Mouse (Mus musculus): ENCODE measurements around the gene Hist1h2ah. TPM values are rescaled to one million over a fixed set of nuclear protein-coding genes. Genes with fewer than 3 reads are reported as not detected.
A peak's percentile ranks its signal among the peaks of the same experiment; 100 is the strongest.

Gene Hist1h2ah
- polyA plus RNA-seq, 1 experiment from 2014 or later = 10.1 TPM

DNA sequence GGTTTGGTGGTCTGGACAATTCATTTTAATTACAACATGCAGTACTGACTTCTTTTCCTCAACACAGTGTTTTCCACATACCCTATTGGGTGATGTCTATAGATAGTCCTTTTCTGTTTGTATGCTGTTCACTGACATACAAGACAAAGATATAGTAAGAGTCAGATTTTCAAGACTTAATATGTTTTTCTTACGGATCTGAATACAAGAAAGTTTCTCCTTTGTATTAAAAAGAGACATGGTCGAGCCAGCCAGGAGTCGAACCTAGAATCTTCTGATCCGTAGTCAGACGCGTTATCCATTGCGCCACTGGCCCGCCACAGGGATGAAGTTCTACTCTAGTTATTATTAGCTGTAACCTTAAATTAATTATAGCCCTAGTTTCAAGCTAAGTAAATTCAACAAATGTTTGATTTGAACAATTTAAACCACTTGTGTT lies 14.4 kb downstream of the Hist1h2ah start:
- H3K4me1 ChIP-seq (ENCODE audit: control insufficient read depth, insufficient read depth, low read length) = 0 out of 2 replicates have a peak, but pooled peaks cover 2% of the 10 kb centered on the region
- no peak overlapping the region for H3K27ac ChIP-seq (ENCODE audit: low read depth, low read length)
- H3K9me3 ChIP-seq (replicated peaks; ENCODE audit: control insufficient read depth, low read length) = no peaks in the 10 kb centered on the region
- peak overlapping the region; percentile 72 for H3K4me2 ChIP-seq
- H3K27me3 ChIP-seq (ENCODE audit: control insufficient read depth, insufficient read depth, low read length) = peaks cover 2% of the 10 kb centered on the region; the same call in 1 of the 2 replicates
- H3K36me3 ChIP-seq (ENCODE audit: control insufficient read depth, insufficient read depth, low read length) = no peaks in the 10 kb centered on the region
- under 1% methylated on average over 8 of the region's 8 CpGs for WGBS (ENCODE audit: insufficient replicate concordance)
- ATAC-seq (replicated peaks; ENCODE audit: insufficient number of reproducible peaks, low FRiP score, low TSS enrichment) = peak; percentile 75
- peak overlapping the region; percentile 69 for H3K9ac ChIP-seq (ENCODE audit: low read depth, low read length)
- peak overlapping the region; percentile 61 for H3K4me3 ChIP-seq (ENCODE audit: low read depth, low read length)

DNA sequence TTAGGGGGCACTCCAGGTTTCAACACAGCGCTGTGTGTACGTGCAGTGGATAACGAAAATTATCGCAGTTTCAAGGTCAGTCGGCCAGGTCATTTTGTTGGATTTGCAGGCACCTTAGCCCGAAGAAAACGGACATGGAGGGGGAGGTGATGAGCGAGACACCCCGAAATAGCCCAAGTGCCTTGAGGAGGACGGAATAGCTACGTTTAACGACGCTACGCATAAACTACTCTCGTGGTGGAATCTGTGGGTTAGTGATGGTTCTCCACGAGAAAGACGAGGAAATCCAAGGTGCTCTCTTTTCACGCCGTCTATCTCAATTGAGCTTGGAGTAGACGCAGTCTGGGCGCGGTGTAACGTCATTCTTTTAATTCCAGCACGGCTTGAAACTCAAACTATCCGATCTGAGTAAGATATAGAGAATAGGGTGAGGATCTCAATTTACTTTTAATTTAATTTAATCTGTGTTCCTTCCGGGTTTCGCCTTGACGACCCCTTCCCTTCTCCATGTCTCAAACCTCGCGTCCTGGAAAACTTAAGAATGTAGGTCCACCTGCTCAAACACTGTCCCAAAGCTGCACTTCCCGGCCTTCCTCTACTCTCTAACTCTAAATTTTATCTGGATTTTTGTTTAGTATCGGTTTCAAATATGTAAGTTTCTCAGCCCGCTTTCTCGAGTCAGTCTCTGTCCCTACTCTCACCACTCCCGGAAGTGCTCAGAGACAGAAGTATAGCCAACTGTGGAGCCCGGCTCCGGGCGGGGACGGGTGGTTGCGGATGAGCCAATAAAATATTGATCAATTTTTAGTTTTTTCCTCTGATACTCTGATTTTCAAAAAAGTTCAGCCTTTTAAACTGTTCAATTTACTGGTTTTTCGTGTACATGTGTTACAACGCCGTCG lies 15.2 kb downstream of the Hist1h2ah start:
- no peaks in the 10 kb centered on the region for H3K36me3 ChIP-seq (ENCODE audit: control insufficient read depth, insufficient read depth, low read length)
- H3K4me2 ChIP-seq = peak overlapping the region; percentile 72
- H3K27ac ChIP-seq (ENCODE audit: low read depth, low read length) = no peak overlapping the region
- H3K27me3 ChIP-seq (ENCODE audit: control insufficient read depth, insufficient read depth, low read length) = peaks cover 6% of the 10 kb centered on the region
- 0 out of 2 replicates have a peak, but pooled peaks have one; percentile 58 for ATAC-seq (replicated peaks; ENCODE audit: insufficient number of reproducible peaks, low FRiP score, low TSS enrichment)
- peak overlapping the region; percentile 61 for H3K4me3 ChIP-seq (ENCODE audit: low read depth, low read length)
- H3K4me1 ChIP-seq (ENCODE audit: control insufficient read depth, insufficient read depth, low read length) = 0 out of 2 replicates have a peak, but pooled peaks cover 2% of the 10 kb centered on the region
- peak overlapping the region; percentile 68 for H3K9ac ChIP-seq (ENCODE audit: low read depth, low read length)
- no peaks in the 10 kb centered on the region for H3K9me3 ChIP-seq (replicated peaks; ENCODE audit: control insufficient read depth, low read length)
- WGBS (ENCODE audit: insufficient replicate concordance) = under 1% methylated on average over 44 of the region's 44 CpGs

DNA sequence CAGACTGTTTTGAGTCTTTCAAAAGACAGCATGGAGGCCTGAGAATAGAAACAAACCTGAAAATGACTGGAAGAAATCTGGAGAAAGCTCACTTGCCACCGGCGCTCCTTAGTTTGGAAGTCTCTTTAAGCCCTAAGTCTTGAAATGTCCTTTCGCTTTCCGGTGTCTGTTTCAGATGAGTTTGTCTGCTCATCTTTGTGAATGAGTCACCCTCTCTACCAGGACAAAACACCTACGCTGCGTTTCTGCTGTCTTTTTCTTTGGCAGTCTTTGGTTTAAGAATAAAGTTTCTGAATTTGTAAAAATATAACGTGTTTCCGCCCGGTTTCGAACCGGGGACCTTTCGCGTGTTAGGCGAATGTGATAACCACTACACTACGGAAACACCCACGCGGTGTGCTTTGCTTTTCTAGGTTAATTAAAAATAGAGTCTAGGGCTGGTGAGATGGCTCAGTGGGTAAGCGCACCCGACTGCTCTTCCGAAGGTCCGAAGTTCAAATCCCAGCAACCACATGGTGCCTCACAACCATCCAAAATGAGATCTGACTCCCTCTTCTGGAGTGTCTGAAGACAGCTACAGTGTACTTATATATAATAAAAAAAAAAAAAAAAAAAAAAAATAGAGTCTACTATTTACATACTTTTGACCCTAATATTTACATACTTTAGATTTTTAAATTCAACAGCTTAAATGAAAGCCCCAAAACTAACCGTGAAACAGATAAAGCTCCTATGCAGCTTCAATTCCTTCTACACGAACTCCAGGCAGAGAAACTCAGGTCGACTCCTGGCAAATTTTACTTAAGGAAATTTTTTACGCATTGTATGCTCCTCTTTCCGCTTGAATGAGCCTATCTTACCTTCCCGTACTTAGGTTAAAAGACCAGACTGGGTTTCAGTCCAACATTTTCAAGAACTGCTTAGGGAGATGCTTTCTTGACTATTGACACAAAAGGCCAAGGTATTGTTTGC lies 19.6 kb downstream of the Hist1h2ah start:
- H3K4me3 ChIP-seq (ENCODE audit: low read depth, low read length) = peak overlapping the region; percentile 22; the same call in 1 of the 2 replicates
- 14% methylated on average over 27 of the region's 27 CpGs for WGBS (ENCODE audit: insufficient replicate concordance)
- peak; percentile 77; the same call in 1 of the 2 replicates for ATAC-seq (replicated peaks; ENCODE audit: insufficient number of reproducible peaks, low FRiP score, low TSS enrichment)
- peak overlapping the region; percentile 58 for H3K4me2 ChIP-seq
- H3K27me3 ChIP-seq (ENCODE audit: control insufficient read depth, insufficient read depth, low read length) = peaks cover 37% of the 10 kb centered on the region
- no peak overlapping the region for H3K9ac ChIP-seq (ENCODE audit: low read depth, low read length)
- H3K4me1 ChIP-seq (ENCODE audit: control insufficient read depth, insufficient read depth, low read length) = 0 out of 2 replicates have a peak, but pooled peaks cover 2% of the 10 kb centered on the region
- H3K9me3 ChIP-seq (replicated peaks; ENCODE audit: control insufficient read depth, low read length) = no peaks in the 10 kb centered on the region
- H3K36me3 ChIP-seq (ENCODE audit: control insufficient read depth, insufficient read depth, low read length) = no peaks in the 10 kb centered on the region
- no peak overlapping the region for H3K27ac ChIP-seq (ENCODE audit: low read depth, low read length)

DNA sequence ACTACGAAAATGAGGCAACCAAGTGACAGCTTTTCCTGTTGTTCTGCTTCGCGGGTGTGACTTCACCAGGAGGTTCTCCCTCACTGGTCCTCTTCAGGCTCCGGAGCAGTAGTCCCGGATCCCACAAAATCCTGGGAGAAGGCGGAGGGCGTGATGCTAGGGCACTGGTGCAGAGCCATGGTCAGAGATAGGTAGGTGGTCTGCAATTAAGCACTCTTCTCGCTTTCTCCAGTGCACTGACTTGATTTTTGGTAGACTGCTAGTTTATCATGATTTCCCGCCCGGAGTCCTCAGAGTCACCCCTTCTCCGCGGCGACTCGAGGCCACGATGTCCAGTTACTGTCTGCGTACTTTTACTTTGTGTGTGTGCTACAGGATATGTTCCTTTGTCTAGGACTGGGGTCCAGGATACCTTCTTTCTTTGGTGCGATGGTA lies 20.9 kb downstream of the Hist1h2ah start:
- Histone ChIP-seq H3K36me3 (ENCODE audit: control insufficient read depth, insufficient read depth, low read length) (no peaks in the 10 kb centered on the region), H3K9ac (ENCODE audit: low read depth, low read length) (no peak overlapping the region), H3K4me3 (ENCODE audit: low read depth, low read length) (peak overlapping the region; percentile 30; the same call in 1 of the 2 replicates), H3K27me3 (ENCODE audit: control insufficient read depth, insufficient read depth, low read length) (peaks cover 49% of the 10 kb centered on the region), H3K4me1 (ENCODE audit: control insufficient read depth, insufficient read depth, low read length) (no peaks in the 10 kb centered on the region), H3K9me3 (replicated peaks; ENCODE audit: control insufficient read depth, low read length) (no peaks in the 10 kb centered on the region), H3K27ac (ENCODE audit: low read depth, low read length) (no peak overlapping the region), H3K4me2 (peak overlapping the region; percentile 58)
- 15% methylated on average over 17 of the region's 17 CpGs for WGBS (ENCODE audit: insufficient replicate concordance)
- no peak for ATAC-seq (replicated peaks; ENCODE audit: insufficient number of reproducible peaks, low FRiP score, low TSS enrichment)

DNA sequence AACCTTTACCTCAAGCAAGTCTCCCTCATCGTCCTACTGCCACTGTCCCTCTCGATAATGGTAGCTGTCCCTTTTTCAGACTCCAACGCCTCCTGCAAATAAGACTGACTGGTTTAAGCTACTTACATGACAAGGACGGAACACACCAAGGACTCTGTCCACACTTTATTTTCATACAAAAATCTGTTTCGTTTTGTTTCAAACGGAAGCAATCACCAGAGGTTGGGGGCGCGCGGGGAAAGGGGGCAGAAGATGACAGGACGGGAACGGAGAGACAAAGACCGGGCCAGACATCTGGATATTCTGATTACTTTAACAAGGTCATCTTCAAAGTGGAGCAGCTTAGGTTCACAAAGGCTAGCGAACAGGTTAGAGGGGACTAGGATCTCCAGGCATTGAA lies 21.7 kb downstream of the Hist1h2ah start:
- 22% methylated on average over 13 of the region's 13 CpGs for WGBS (ENCODE audit: insufficient replicate concordance)
- no peak overlapping the region for H3K9ac ChIP-seq (ENCODE audit: low read depth, low read length)
- peak overlapping the region; percentile 58 for H3K4me2 ChIP-seq
- peaks cover 56% of the 10 kb centered on the region for H3K27me3 ChIP-seq (ENCODE audit: control insufficient read depth, insufficient read depth, low read length)
- H3K4me3 ChIP-seq (ENCODE audit: low read depth, low read length) = no peak overlapping the region
- no peaks in the 10 kb centered on the region for H3K4me1 ChIP-seq (ENCODE audit: control insufficient read depth, insufficient read depth, low read length)
- no peaks in the 10 kb centered on the region for H3K36me3 ChIP-seq (ENCODE audit: control insufficient read depth, insufficient read depth, low read length)
- H3K27ac ChIP-seq (ENCODE audit: low read depth, low read length) = no peak overlapping the region
- H3K9me3 ChIP-seq (replicated peaks; ENCODE audit: control insufficient read depth, low read length) = no peaks in the 10 kb centered on the region
- ATAC-seq (replicated peaks; ENCODE audit: insufficient number of reproducible peaks, low FRiP score, low TSS enrichment) = no peak

DNA sequence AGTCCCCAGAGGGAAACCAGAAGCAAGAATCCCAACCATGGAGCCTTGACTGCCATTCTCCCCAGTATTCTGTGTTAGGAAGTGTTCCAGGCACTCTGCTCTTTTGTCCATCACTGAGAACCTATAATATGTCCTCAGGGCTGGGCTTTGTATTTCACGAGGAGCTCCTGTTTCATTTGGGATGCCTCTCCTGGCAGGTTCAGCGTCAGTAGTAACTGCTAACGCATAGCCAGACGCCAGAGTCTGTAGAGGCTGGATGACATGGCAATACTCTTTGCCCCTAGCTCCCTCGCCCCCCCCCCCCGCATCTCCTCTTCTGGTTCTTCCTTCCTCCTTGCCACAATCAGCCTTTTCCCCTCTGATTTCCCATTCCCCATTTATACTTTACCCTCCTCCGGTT lies 25.7 kb downstream of the Hist1h2ah start, which contains the start of gene Prss16:
Gene Prss16 (minus strand): TSS at position 101 of the 400 bp plus-strand sequence.
- H3K4me3 ChIP-seq (ENCODE audit: low read depth, low read length) = no peak within 1 kb of the TSS
- H3K9ac ChIP-seq (ENCODE audit: low read depth, low read length) = no peak within 1 kb of the TSS
- H3K4me1 ChIP-seq (ENCODE audit: control insufficient read depth, insufficient read depth, low read length) = peaks cover 17% of the 10 kb centered on the region
- WGBS (ENCODE audit: insufficient replicate concordance) = 43% methylated on average over 7 of the region's 7 CpGs
- peaks cover 85% of the 10 kb centered on the region for H3K27me3 ChIP-seq (ENCODE audit: control insufficient read depth, insufficient read depth, low read length)
- no peaks in the 10 kb centered on the region for H3K9me3 ChIP-seq (replicated peaks; ENCODE audit: control insufficient read depth, low read length)
- H3K36me3 ChIP-seq (ENCODE audit: control insufficient read depth, insufficient read depth, low read length) = no peaks in the 10 kb centered on the region
- ATAC-seq (replicated peaks; ENCODE audit: insufficient number of reproducible peaks, low FRiP score, low TSS enrichment) = no peak
- H3K27ac ChIP-seq (ENCODE audit: low read depth, low read length) = no peak within 1 kb of the TSS
- H3K4me2 ChIP-seq = no peak within 1 kb of the TSS

DNA sequence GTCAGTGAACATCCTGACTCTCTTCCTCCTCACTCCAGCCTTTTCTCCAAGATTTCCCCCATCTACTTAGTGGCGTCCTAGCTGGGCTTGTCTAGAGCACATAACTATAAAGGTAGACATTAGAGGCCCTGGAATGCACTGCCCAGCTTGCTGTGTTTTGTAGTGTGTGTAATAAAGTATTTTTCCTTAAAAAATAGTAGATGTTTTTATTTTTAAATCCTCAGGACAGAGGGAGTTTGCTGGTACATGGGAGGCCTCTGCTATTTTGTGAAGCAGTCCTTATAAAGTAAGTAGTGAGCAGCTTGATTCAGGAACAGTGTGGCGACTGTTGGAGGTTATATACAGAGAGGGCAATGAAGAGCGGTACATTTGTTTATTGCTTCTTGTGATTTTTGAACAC lies 26.7 kb downstream of the Hist1h2ah start:
- no peaks in the 10 kb centered on the region for H3K9me3 ChIP-seq (replicated peaks; ENCODE audit: control insufficient read depth, low read length)
- H3K27me3 ChIP-seq (ENCODE audit: control insufficient read depth, insufficient read depth, low read length) = peaks cover 88% of the 10 kb centered on the region
- WGBS (ENCODE audit: insufficient replicate concordance) = 75% methylated on average over 3 of the region's 3 CpGs
- H3K4me1 ChIP-seq (ENCODE audit: control insufficient read depth, insufficient read depth, low read length) = peaks cover 17% of the 10 kb centered on the region
- H3K4me2 ChIP-seq = no peak overlapping the region
- no peak overlapping the region for H3K4me3 ChIP-seq (ENCODE audit: low read depth, low read length)
- no peaks in the 10 kb centered on the region for H3K36me3 ChIP-seq (ENCODE audit: control insufficient read depth, insufficient read depth, low read length)
- ATAC-seq (replicated peaks; ENCODE audit: insufficient number of reproducible peaks, low FRiP score, low TSS enrichment) = no peak
- H3K27ac ChIP-seq (ENCODE audit: low read depth, low read length) = no peak overlapping the region
- no peak overlapping the region for H3K9ac ChIP-seq (ENCODE audit: low read depth, low read length)

DNA sequence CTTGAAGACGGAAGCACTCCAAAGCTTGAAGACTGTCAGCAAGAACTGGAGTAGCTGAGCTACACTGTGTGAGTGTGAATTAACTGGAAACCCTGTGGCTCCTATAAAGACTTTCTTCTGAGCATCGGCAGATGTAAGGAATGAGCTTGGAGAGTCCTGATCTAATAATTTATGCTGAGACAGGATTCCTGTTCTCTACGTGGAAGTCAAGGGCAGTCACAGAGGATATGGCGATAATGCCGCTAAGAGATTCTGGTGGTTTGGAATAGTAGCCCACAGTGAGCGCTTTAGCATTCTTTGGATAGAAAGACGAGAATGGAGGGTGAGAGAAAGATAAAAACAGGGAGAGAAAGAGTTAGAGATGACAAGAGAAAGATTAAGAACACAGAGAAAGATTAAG lies 27.5 kb downstream of the Hist1h2ah start:
- no peak for ATAC-seq (replicated peaks; ENCODE audit: insufficient number of reproducible peaks, low FRiP score, low TSS enrichment)
- Histone ChIP-seq H3K4me2 (no peak overlapping the region), H3K27me3 (ENCODE audit: control insufficient read depth, insufficient read depth, low read length) (peaks cover 91% of the 10 kb centered on the region), H3K9ac (ENCODE audit: low read depth, low read length) (no peak overlapping the region), H3K9me3 (replicated peaks; ENCODE audit: control insufficient read depth, low read length) (no peaks in the 10 kb centered on the region), H3K27ac (ENCODE audit: low read depth, low read length) (no peak overlapping the region), H3K36me3 (ENCODE audit: control insufficient read depth, insufficient read depth, low read length) (no peaks in the 10 kb centered on the region), H3K4me1 (ENCODE audit: control insufficient read depth, insufficient read depth, low read length) (peaks cover 17% of the 10 kb centered on the region), H3K4me3 (ENCODE audit: low read depth, low read length) (peak overlapping the region; percentile 63; the same call in 1 of the 2 replicates)
- 49% methylated on average over 7 of the region's 7 CpGs for WGBS (ENCODE audit: insufficient replicate concordance)

All from heart, embryonic 11.5 days (tissue).